Mouse (Mus musculus): ENCODE measurements at regions not wholly inside any gene's neighbourhood (a gene's known extent, or its start where the extent isn't known, plus 50 kb on each side); places are given as distances from the start of the nearest gene placed in this dataset.

GRCm38 (mm10) chr2:169244572-169244971 is 289.2 kb upstream of the Zfp64 start:
- DNase-seq (ENCODE audit: low spot score in 2 of 2) = no peak

GRCm38 (mm10) chr2:169243981-169244380 is 288.6 kb upstream of the Zfp64 start:
- no peak for DNase-seq (ENCODE audit: low spot score in 2 of 2)

- DNase-seq (ENCODE audit: low spot score in 2 of 2) = no peak
Measured at GRCm38 (mm10) chr2:169237856-169238255, 282.5 kb upstream of the Zfp64 start.

- no peak for DNase-seq (ENCODE audit: low spot score in 2 of 2)
Measured at GRCm38 (mm10) chr2:169237321-169237720, 281.9 kb upstream of the Zfp64 start.

- no peak for DNase-seq (ENCODE audit: low spot score in 2 of 2)
Measured at GRCm38 (mm10) chr2:169234368-169235070, 279.1 kb upstream of the Zfp64 start.

- no peak for DNase-seq (ENCODE audit: low spot score in 2 of 2)
Measured at GRCm38 (mm10) chr2:169233151-169234123, 278.1 kb upstream of the Zfp64 start.

- no peak for DNase-seq (ENCODE audit: low spot score in 2 of 2)
Measured at GRCm38 (mm10) chr2:169222264-169222663, 266.9 kb upstream of the Zfp64 start.

GRCm38 (mm10) chr2:169221141-169221540 is 265.8 kb upstream of the Zfp64 start:
- DNase-seq (ENCODE audit: low spot score in 2 of 2) = no peak

- no peak for DNase-seq (ENCODE audit: low spot score in 2 of 2)
Measured at GRCm38 (mm10) chr2:169215546-169216043, 260.2 kb upstream of the Zfp64 start.

- DNase-seq (ENCODE audit: low spot score in 2 of 2) = no peak
Measured at GRCm38 (mm10) chr2:169214396-169214795, 259.0 kb upstream of the Zfp64 start.

GRCm38 (mm10) chr2:169213314-169213713 is 257.9 kb upstream of the Zfp64 start:
- peak in 1 of 2 experiments; percentile 12 for DNase-seq (ENCODE audit: low spot score in 2 of 2)

- DNase-seq (ENCODE audit: low spot score in 2 of 2) = no peak
Measured at GRCm38 (mm10) chr2:169212676-169213257, 257.4 kb upstream of the Zfp64 start.

GRCm38 (mm10) chr2:169204254-169204752 is 248.9 kb upstream of the Zfp64 start:
- no peak for DNase-seq (ENCODE audit: low spot score in 2 of 2)

GRCm38 (mm10) chr2:169191974-169192373 is 236.6 kb upstream of the Zfp64 start:
- DNase-seq (ENCODE audit: low spot score in 2 of 2) = no peak

GRCm38 (mm10) chr2:169191465-169191864 is 236.1 kb upstream of the Zfp64 start:
- DNase-seq (ENCODE audit: low spot score in 2 of 2) = no peak

- no peak for DNase-seq (ENCODE audit: low spot score in 2 of 2)
Measured at GRCm38 (mm10) chr2:169177565-169177964, 222.2 kb upstream of the Zfp64 start.

GRCm38 (mm10) chr2:169168795-169169194 is 213.4 kb upstream of the Zfp64 start:
- DNase-seq (ENCODE audit: low spot score in 2 of 2) = no peak

GRCm38 (mm10) chr2:169168376-169168775 is 213.0 kb upstream of the Zfp64 start:
- DNase-seq (ENCODE audit: low spot score in 2 of 2) = no peak

- DNase-seq (ENCODE audit: low spot score in 2 of 2) = no peak
Measured at GRCm38 (mm10) chr2:169161651-169162050, 206.3 kb upstream of the Zfp64 start.

- no peak for DNase-seq (ENCODE audit: low spot score in 2 of 2)
Measured at GRCm38 (mm10) chr2:169158760-169159159, 203.4 kb upstream of the Zfp64 start.

- peak in 1 of 2 experiments; percentile 19 for DNase-seq (ENCODE audit: low spot score in 2 of 2)
Measured at GRCm38 (mm10) chr2:169158005-169158673, 202.8 kb upstream of the Zfp64 start.
